Mouse (Mus musculus) brain, embryonic 14.5 days (tissue): Measurements from ENCODE around the gene H1fx.
A peak's percentile ranks its signal among the peaks of the same experiment; 100 is the strongest.

Experiments used
- CTCF ChIP-seq: fragments of 200-500 bp; IDR thresholded peaks from 2 replicates; pipeline ENCODE4 v1.5.1; 2012; ENCODE audit warnings: inconsistent platforms, mild to moderate bottlenecking, moderate library complexity, borderline replicate concordance; ENCODE audit not compliant: insufficient read depth, insufficient read length; ENCODE audit errors: extremely low read depth
- POLR2A ChIP-seq: fragments of 200-500 bp; IDR thresholded peaks from 2 replicates; pipeline ENCODE4 v1.6.1; 2012; ENCODE audit warnings: mild to moderate bottlenecking, inconsistent platforms, borderline replicate concordance; ENCODE audit not compliant: poor library complexity, insufficient read depth, insufficient read length, severe bottlenecking; ENCODE audit errors: extremely low read depth

DNA sequence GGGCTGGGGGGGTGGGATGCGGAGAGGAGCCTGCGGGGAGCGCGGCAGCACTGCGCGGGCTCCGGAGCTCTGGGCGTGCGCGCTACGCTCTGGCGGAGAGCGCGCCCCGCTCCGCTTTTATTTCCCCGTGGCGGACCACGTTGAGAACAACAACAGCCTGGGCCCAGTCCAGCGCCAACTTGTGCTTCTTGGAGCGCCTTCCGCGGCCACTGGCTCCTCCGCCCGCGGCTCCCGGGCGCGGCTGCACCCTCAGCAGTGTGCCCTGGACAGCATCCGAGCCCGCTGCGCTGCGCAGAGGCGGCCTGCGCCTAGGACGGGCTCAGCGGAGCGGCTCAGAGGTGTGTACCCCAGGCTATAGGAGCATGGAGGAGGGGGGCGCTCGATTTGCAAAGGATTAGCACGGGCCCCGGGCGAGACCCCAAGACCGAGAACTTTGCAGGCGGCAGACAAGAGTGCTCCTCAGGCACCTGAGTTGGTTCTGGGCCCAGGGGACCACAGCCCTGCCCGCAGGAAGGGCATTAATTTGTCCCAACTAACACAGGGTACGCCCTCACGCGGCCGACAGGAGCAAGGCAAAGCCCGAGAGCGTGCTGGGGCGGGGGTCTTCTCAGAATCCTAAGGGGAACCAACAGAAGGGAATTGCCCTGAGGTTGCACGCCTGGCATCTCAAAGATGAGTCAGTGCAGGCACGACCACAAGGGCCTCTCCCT, at the start of gene H1fx:
- TF ChIP-seq CTCF (peak; percentile 53), POLR2A (peak; percentile 100)
